Mouse (Mus musculus) ZHBTc4 (cell line): ENCODE data around the gene Wipi2.

Experiments
- DNase-seq: peaks from one replicate; pipeline ENCODE4 v3.0.0-alpha.2; 2011; ENCODE audit warnings: low read depth, low spot score

Gene Wipi2

DNA sequence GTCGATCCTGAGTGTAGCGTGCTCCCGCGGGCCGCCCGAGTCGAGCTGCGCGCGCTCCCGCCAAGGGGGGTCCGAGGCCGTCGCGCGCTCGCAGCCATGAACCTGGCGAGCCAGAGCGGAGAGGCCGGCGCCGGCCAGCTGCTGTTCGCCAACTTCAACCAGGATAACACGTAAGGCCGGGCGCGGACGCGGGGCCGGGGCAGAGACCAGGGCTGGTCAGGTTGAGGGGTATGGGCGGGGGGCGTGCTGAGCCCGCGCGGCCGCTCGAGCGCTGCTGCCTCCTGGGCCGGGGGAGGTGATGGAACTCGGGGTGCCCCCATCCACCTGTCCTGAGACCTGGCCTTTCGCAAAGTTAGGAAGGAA, 2.1 kb downstream of the Wipi2 start:
- no peak for DNase-seq

DNA sequence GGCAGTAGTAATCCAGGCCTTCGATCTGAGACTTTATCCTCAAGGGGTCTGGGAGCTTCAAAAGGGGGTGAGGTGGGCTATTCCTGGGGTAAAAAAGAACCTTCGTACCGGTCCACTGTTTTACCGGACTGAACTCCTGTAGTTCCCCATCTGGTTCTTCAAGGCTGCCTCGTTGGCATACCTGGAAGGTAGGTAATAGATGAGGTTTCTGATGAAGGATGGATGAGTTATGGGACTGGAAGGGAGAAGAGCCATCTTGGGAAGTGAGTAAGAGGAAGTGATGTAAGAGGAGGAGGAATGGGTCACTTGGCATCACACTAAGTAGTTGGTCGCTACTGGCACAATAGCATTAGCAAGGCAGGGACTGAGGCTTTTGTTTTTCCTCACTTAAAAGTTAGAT, 2.7 kb downstream of the Wipi2 start:
- peak; percentile 16 for DNase-seq

DNA sequence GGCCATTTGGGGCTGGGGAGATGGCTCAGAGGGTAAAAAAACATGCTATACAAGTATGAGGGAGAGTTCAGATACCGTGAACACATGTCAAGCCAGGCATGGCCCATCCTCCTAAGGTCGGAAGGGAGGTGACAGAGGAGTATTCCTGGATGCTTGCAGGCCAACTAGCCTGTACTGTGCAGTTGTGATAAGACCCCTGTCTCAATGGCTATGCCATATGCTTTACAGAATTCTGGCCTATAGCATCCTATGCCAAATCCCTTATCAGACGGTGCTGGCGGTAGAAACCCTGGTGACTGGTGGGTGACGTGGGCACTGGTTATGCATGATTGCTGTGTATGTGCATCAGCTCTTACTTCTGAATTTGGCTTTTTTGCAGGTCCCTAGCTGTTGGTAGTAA, 10.3 kb downstream of the Wipi2 start:
- no peak for DNase-seq

DNA sequence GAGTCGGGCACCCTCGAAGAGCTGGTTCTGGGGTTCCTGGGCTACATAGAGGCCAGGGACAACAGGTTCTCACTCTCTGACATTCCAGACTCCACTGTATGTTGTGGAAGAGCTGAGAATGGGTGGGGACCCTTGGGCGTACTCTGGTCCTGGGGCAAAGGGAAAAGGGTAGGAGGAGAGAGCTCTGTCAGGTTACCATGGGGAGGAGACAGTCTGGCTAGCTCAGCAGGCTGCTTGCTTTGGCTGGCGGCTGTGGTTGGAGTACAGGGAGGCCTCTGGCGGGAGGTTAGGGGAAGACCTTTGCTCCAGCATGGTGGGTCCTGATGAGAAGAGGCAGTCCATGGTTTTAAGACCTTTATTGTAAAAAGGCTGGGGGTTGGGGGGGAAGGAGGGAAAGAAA, 12.6 kb downstream of the Wipi2 start:
- DNase-seq, result peak; percentile 57

DNA sequence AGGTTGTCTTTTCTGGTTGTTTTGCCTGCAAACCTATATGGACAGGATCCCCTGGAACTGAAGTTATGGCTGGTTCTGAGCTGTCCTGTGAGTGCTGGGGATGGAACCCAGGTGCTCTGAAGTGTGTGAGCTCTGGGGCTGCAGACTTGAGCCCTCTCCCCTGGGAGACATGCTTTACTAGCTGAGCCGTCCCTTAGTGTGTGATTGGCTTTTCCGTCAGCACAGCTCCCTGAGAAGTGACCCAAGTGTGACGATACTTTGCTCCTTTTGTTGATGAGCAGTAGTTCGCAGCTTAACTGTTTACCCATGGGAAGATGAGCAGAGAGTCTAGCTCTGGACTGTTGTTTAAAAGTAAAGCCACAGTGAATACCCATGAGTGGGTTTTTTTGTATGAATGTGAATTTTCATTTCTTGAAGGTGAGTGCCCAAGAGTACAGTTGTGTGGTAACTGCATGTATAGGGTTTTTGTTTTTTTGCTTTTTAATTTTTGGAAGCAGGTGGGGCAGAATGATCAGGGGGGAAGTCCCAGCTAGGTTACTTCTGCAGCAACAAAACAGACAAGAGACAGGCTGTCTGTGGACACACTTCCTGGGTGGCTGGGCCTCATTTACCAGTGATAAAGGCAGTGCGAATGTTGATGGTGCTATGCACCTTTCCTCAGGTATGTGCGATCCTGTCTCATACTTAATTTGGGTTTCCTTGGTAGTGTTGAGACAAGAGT, 14.0 kb downstream of the Wipi2 start:
- DNase-seq, result no peak

DNA sequence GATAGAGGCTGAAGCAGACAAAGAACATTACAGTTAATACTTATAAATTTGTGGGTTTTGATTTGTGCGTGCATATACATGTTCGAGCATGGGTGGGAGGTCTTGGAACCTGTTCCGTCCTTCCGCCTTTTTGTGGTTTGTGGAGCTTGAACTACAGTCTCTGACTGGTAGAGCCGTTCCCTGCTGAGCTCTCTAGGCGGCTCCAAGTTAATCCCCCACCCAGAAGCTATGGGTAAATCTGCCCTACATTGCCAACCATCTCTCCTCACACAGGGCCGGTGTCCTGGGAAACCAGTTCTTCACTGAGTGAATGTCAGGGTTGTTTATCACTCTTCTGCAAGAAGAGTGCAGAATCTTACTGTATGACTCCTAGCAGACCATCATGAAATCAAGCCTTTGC, 20.7 kb downstream of the Wipi2 start:
- DNase-seq, result no peak

DNA sequence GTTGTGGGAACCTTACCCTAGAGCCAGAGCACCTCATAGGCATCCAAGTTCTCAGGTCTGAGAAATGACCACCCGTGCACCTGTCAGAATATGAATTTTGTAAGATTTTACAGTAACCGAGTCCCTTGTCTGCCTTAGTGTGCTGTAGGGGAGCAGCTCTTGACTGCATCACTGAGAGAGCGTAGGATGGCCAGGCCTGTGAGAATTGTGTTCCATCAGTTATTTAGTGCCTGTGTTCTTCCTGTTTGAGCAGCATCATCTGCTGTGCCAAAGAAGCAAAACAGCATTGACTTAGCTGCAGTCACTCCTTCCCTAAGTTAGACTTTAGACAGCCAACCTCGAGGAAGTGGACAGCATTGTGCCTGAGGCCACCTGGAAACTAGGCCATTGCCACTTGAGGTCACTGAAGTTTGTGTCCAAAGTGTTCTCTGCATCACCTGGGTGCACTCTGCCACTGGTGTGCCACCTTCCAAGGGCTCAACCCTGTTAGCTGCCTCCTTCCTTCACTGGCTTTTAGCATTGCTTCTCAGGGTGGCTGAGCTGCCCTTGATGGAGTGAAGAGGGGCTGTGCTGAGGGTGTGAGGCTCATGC, 22.1 kb downstream of the Wipi2 start:
- DNase-seq, result no peak

DNA sequence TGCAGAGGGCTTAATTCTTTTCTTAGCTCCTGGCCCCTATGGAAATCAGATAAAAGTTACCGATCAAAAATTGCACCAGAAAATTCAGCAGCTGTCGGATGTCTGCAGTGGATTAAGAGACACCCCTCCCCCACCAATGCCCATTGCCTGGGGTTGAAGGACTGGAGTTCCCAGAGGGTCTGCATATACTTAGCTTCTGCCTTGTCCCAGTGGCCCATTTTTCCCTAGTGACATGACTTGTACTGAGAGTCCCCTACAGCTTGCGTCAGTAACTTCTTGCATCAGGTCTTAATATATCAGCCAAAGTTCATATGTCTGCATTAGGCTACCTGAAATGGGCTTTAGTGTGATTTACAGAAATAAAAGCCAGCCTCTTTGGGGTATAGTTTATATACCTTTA, 22.9 kb downstream of the Wipi2 start:
- no peak for DNase-seq

DNA sequence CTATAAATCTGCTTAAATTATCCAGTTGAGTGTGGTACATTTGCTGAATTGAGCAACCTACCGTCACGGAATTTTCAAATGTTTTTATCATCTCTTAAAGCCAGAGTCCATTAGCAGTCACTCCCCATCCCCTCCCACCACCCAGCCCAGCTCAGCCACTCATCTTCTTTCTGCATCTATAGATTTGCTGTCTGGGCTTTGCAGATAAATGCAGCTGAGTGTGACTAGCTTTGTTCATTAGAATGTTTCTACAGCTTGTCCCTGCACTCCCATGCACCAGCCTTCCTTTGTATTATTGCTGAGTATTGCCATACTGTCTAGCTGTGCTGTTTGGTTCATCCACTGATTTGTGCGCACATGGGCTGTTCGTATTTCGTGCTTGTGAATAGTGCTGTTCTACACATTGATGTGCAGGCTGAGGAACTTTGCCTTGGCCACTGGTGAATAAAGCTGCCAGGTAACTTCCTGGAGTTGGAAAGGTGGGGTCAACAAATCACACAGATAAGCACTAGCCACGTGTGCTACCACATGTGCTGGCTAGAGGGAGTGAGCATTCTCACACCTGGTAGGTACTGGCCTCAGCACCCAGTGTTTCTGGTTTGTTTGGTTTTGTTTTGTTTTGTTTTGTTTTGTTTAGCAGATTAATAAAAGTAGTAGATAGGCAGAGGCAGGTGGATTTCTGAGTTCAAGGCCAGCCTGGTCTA, 23.4 kb downstream of the Wipi2 start:
- no peak for DNase-seq

DNA sequence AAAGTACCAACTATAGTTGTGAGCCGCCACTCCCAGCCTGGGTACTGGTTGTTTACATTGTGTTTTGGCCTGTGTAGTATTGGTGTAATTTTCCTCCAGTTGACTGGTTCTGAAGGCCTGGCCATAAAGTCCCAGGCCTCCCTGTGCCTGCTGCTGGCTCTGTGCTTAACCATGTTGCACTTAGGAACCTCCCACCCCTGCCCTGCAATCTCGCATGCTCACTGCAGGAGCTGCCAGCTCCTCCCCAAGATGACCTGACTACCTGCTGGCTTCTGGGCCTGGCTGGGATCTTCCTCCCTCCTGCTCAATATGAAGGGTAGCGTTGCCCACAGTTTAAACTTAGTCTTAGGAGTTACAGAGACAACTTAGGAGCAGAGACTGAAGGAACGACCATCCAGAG, 24.8 kb downstream of the Wipi2 start:
- DNase-seq, result no peak

DNA sequence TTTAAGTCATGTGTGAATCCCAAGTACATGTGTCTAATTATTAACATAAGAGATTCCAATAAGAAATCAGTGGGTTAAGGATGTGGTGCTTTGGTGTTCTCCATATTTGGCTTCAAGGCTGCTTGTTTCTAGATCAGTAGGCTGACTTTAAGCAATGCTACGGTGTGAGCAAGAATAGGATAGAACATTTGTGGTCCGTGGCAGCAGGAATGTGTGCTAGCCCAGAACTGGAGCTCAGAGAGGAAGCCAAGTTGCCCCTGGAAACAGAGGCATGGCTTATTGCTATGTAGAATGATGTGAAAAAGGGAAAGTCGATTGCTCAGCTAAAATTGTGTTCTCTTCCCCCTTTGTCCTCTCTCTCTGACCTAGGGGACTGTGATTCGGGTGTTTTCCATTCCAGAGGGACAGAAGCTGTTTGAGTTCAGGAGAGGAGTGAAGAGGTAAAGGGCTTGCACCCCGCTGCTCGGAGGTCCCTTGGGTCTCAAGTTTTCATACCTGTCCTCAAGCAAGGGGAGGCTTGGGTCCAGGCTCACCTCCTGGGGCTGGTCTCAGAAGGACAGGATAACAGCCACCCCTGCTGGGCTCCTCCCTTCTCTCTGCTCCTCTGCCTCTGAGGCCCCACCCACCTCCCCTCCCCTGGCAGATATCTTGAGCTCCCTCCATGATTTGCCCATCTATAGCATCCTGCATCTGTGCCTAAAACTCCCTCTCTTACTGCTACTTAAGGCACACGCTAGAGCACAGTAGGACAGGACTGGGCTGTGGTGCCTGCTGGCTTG, 33.3 kb downstream of the Wipi2 start:
- no peak for DNase-seq

DNA sequence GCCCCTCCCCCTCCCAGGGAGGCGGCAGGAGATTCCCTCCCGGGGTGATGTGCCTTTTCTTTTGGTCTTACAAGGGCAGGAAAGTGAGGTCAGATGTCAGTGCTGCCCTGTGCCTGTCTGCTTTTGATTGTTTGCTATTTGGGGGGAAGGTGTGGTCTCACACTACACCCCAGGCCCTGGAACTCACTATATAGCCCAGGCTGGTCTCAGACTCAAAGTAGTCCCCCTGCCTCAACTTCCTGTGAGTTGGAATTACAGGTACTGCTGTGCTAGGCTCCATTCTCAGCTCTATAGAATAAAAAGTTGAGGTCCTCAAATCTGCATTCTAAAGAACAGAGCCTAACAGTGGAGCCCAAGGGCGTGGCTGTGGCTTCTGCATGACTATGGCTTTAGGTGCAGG, 40.4 kb downstream of the Wipi2 start:
- DNase-seq, result peak; percentile 58

DNA sequence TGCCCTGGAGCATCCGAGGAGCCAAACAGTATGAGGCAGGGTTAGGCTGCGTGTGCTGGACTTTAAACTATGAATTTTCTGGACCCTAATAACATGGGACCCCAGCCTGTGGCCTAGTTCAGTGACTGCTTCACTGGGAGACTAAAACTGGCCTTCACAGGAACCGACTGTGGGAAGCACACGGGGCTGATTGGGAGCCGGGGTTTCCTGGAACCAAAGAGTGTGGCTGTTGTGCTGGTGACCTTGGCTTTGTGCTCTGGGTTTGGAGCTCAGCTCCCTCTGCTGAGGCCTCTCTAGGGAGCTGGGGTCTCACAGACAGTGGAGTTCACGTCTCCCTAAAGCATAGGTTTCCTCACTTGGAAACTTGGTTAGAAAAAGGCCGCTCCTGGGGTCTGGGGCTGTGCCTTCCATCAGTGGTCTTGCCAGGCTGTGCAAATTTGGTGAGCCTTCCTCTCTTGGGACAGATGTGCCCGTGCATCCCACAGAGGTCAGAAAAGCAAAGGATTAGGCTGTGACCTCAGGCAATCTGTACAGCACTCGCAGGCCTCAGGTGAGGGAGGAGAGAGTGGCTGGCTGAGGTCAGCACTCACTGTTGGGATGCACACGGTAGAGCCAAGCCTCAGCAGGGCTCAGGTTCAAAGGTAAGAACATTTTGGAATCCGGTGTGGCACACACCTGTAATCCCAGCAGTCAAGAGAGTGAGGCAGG, 41.2 kb downstream of the Wipi2 start:
- peak; percentile 30 for DNase-seq

DNA sequence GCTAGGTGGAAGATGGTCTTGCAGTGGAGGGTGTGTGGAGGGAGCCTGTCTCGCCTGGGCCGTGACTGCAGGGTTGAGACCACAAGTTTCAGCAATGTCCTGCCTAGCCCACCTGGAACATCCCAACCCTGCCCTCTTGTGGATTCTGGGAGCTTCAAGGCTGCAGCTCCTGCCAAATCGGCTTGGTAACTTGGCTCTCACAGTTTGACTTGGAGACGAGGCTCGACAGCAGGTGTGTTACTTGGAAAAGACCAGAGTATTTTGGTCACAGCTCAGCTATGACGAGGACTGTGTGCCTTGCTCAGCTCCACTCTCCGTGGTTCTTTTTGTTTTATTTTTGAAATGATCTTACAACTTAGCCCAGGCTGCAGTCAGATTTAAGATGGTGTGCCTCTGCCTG, 42.2 kb downstream of the Wipi2 start:
- DNase-seq, result peak; percentile 26

DNA sequence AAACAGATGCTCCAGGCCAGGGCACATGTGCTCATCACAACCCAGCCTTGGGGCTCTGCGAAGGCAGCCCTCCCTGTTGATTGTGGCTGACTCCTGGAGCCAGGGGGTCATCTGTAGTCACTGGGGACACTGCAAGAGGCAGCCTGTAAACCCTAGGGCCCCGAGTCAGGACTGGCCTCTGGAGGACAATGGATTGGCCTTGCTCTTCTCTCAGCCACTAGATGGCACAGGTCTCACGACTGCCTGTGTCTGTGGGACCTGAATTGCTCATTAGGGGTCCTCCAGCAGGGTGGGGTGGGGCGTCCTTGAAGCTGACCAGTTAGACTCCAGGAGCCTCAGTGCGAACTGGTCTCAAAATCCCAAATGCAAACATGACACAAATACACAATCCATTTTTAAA, 45.6 kb downstream of the Wipi2 start:
- DNase-seq, result no peak

DNA sequence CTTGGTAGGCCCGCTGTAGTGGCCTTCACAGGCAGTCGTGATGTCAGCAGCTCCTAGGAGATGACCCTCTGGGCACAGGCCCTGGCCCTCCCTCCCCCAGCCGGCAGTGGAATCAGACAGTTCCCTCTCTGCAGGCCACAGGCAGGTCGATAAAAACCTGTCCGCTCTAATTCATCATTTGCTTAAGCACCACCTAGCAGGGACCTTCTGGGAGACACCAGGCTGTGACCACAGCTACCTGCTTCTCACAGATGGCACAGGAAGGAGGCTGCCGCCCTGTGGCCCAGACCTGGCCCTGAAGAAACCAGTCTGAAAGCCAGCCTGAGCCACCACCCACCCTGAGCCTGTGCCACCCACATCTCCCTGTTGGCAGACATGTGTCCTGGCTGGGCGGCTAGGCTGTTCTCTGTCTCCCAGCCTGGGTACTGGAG, 50.7 kb downstream of the Wipi2 start:
- no peak for DNase-seq

DNA sequence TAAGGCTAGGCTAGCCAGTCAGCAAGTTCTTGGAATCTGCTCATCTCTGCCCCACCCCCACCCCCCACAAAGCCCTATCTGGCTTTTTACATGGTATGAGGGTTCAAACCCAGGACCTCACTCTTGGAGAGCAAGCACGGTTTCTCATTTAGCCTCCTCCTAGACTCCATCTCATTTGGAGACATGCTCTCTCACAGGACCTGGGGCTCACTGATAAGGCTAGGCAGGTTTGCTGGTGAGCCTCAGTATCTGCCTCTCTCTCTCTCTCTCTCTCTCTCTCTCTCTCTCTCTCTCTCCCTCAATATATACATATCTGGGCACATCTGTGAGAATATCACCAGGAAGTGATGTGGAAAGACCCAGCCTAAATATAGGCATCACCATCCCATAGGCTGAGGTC, 51.6 kb downstream of the Wipi2 start:
- no peak for DNase-seq

DNA sequence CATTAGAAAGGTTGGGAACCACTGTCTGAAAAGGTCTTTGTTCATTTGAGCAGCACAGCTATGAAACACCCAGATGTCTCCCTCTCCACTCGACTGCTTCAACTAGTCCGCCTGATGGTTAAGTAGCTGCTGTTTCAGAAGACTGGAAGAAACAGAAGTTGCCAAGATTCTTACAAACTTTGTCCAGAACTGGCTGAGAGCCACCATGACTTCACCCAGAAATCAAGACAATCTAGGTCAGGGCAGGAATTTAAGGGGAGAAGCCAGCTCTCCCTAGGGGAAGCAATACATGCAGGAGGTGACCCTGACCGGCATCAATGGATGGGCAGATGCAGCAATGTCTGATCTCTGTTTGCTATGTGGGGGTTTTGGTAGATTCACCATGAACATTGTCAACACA, 54.4 kb downstream of the Wipi2 start:
- no peak for DNase-seq

DNA sequence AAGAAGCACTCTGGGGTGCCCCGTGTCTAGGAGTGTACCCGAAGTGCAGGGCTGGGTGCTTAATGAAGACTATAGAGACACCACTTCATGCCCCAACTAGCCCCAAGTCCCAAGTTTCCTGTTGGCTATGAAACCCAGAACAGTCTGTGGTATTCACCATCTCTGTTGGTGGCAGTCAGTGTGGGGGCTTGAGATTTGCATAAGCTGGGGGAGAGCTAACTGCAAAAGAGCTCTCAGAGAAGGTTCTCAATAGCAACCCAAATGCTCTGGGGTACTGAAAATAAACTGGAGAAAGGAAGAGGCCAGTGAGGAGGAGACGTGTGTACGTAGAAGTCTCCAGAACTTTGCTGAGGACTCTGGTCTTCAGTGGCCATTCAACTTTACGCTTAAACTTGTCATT, 55.0 kb downstream of the Wipi2 start:
- DNase-seq, result no peak

DNA sequence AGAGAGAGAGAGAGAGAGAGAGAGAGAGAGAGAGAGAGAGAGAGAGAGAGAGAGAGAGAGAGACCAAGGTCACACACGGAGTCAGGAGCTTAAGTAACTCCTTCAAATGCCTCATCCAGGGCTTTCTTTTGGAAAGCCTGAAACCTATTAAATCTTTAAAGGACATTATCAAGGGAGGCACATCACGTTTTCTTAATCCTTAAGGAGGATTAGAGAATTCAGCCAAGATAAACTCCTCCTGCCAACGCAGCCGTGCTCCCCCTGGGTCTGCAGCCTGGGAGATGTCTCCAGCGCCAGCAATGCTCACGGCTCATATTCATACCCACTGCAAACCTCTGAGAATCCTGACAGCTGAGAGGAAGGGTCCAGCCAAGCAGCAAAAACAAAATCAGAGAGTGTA, 61.4 kb downstream of the Wipi2 start:
- DNase-seq, result no peak

DNA sequence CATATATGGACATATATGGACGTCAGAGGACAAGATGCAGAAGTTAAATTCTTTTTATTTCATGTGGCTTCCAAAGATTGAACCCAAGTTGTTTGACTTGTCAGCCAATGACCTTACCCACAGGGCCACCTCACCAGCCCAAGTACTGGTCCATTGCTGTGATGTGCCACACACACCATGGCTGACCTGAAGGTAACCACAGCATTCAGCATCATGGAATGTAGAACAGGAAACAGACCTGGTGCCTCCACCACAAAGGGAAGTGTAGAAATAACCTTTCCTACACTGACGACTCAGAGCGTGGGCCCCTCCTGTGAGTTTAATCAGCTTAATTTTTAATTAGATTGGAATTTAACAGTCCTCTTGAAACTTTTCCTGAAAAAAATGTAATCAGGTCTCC, 62.8 kb downstream of the Wipi2 start:
- DNase-seq, result no peak

DNA sequence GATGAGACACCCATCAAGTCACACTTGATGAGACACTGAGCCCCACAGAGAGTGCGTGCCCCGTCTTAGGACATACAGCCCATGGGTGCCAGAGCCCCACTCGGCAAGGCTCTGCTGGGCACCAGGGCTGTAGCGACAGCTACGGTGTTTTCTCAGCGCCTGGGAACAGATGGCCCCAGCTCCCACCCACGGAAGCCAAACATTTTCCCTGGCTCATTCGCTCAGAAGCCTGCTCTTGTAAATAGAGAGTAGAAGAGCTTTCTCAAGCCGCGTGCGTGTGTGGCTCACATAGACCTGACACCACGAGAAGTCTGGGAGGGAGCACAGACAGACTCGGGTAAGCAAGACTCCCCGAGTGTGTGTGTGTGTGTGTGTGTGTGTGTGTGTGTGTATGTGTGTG, 64.8 kb downstream of the Wipi2 start, which contains the start of gene Slc29a4:
TSS of gene Slc29a4 (plus strand) at position 265 of the 400 bp plus-strand sequence.
- no peak for DNase-seq
